Mouse (Mus musculus): ENCODE data around the gene Trim41. TPM values are rescaled to one million over a fixed set of nuclear protein-coding genes. Genes with fewer than 3 reads are reported as not detected.
"Not testable (repeated sequence)": the region's sequence is repeated elsewhere in the genome, so short reads cannot be mapped to it uniquely, and the experiment has no call there.

Trim41 gene
- total RNA-seq, 4 experiments from 2014 or later: 13.7 to 25.0 (median 20.8) TPM

DNA sequence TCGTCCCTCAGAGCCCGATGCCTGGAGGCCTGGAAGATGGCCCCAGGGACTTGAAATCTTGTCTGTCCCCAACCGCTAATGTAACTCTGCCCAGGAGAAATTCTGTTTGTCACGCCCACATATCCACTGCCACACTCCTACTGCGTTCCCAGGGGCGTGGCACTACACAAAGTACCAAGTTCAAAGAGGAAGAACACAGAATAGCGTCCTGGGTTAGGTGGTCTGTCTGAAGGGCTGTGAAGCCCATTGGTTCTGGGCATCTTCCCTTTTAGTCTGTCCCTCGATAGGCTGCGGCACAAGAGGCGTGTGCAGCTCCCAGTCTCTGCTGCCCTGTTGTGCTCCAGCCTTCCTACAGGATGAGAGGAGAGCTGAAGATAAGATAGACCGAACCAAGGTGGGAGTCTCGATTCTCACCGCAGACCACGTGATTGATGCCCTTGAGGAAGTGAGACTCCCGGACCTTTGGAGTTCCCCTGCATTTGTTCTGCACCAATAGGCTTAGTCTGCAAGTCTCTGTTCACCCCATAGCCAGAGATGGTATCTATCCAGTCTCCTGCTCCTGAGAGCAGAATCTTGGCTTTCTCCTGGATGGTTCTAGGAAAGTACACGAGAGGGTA lies 21.1 kb upstream of the Trim41 start:
- DNase-seq (ENCODE audit: low spot score in 2 of 2): no peak

DNA sequence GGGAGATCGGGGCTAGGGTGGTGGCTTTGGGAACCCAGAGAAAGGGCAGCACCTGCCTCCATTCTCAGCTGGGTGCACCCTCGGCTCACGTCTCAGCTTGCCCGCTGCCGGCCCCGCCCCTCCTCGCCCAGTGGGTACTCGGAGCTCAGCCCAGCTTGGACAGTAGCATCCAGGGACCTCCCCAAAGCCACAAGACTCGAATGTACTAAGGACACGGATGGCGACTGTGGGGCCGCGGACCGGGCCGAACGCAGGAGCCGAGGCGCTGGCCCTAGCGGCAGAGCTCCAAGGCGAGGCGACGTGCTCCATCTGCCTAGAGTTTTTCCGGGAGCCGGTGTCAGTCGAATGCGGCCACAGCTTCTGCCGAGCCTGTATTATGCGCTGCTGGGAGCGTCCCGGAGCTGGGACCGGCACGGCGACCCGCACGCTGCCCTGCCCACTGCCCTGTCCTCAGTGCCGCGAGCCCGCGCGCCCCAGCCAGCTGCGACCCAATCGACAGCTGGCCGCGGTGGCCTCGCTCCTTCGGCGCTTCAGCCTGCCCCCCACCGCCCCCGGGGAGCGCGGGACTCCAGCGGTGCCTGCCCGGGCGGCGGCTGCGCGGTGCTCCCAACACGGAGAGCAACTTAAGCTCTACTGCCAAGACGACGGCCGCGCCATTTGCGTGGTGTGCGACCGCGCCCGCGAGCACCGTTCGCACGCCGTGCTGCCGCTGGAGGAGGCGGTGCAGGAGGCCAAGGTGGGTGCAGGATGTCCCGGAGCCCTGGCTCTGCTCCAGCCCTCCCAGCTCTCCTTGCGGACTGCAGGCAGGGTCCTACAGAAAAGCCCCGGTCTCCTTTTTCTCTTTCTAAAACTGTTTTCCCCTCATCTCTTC lies 20.4 kb upstream of the Trim41 start:
- DNase-seq (ENCODE audit: low spot score in 2 of 2): peak in 1 of 2 experiments; percentile 65

DNA sequence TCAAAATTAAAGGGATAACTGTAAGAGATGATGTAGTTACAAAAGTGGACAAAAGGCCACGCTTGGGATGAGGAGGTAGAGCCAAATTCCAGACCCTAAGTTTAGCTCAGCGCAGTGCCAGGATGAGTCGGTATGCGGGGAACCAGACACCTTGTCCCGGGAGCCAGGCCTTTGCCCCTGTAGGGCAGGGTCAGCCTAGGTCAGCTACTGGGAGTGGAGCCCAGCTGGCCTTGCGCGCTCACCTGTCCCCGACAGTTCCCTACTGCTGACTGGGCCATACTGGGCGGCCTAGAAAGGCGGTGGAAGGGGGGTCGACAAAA lies 19.8 kb upstream of the Trim41 start:
- DNase-seq (ENCODE audit: low spot score in 2 of 2): peak; percentile 80 to 89

DNA sequence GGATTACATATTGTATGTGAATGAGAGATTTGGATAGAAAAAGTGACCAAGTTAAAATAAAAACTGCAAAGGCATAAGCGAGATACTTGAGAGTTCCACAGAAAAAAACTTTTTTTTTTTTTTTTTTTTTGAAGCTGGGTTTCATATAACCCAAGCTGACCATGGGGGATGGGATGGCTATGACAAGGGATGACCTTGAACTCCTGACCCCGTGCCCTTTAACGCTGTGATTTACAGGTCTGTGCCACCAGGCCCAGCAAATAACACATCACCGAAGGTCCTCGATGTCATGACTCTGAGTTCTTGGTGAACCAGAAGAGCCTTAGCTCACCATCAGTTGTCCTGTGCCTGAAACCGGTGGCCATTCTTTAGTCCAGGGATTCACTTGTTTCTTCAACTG lies 18.8 kb upstream of the Trim41 start:
- DNase-seq (ENCODE audit: low spot score in 2 of 2): no peak

DNA sequence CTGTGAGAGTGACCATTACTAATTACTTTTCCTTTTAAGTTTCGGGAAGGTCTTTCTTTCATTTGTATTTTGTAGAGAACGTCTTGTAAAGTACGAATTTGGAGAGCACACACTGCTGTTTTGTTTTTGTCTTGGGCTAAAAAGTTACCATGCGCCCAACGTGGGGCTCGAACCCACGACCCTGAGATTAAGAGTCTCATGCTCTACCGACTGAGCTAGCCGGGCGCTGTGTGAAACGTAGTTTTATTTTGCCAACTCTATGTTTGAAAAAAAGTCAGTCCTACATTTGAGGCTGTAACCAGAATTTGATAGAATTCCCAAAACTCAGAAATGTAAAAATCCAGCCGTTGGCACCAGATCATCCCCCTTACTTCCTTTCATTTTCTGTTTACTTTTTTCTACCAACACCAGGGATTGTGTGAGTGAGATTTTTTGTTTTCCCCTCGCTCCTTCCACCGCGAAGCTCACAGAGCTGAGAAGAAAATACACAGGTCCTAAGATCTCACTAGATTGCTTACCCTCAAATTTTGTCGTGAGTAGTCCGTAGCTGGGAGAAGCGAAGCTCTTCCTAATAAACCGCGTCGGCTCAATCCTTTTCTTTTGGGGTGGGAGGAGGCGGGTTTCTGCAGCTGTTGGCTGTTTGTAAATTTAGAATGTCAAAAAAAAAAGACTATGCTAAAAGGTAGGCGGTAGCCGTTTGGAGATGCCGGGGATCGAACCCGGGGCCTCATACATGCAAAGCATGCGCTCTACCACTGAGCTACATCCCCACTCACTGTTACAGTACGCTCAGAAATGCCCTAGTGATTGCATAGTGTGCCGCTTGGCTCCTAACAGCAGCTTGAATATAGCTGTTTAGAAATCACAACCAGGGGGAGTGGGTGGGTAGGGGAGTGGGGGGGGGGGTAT lies 16.8 kb upstream of the Trim41 start:
- peak; percentile 85 to 86 for DNase-seq (ENCODE audit: low spot score in 2 of 2)

DNA sequence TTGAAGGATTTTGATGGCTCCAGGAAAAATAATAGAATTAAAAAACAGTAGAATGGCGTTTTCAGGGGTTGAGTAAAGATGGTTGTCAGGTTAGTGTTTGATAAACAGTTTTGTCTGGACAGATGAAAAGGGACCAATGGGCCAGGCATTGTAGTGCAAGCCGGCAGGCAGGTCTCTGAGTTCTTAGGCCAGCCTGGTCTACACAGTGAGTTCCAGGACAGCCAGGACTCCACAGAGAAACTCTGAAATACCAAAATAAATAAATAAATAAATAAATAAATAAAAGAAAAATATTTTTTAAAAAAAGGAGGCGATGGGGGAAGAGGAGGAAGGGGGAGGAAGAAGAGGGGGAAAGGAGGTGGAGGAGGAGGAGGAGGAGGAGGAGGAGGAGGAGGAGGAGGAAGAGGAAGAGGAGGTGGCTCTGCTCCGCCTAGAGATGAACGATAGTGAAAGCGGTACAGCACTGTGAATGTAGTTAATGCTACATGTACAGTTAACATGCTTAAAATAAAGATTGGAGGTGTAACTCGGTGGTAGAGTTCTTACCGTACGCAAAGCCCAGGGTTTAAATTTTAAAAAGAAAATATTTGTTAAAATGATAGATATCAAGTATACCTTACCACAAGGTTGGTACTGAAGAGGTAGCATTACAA lies 16.1 kb upstream of the Trim41 start:
- DNase-seq (ENCODE audit: low spot score in 2 of 2): no peak

DNA sequence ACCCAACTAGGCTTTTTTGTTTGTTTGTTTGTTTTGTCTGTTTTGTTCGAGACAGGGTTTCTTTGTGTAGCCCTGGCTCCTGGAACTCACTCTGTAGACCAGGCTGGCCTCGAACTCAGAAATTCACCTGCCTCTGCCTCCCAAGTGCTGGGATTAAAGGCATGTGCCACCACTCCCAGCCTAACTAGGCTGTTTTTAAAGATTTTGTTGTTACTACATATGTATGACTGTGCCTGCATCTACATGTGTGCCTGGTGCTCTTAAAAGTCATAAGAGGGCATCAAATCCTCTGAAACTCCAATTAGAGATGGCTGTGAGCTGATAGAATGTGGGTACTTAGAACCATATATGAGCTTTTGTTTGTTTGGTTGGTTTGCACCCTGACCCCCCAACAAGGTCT lies 14.1 kb upstream of the Trim41 start:
- no peak for DNase-seq (ENCODE audit: low spot score in 2 of 2)

DNA sequence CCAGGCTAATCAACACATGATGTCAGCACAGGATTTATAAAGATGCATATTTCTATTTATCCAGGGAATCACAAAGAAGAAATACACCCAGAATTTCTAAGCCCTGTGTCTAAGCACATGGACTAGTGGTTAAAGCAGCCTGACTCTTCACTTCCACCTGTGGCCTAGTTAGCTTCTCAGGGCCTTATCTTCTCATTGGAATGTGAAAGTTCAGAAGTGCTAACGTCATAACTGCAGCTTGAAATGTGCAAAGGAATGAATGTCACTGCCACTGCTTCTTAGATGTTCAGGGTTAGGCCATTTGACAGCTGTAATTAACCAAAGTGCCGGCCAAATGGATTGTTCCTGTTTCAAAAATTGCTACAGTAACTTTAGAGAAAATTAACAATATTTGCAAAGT lies 13.1 kb upstream of the Trim41 start:
- DNase-seq (ENCODE audit: low spot score in 2 of 2): no peak

DNA sequence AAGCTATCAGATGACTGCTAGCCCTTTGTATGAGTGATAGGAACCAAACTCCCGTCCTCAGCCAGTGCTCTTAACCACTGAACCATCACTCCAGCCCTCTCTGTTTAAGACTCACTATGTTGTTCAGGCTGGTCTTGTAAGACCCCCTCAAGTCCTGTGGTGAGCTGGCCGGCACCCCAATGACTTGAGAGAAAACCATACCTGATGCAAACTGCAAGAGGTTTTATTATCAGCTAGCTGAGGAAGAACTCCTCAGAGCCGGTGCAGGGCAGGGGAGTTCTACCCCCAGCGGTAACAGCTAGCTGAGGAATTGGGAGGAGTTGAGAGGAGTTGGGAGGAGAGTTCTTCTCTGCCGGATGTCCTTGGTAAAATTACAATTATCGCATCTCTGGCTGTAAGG lies 10.8 kb upstream of the Trim41 start:
- no peak for DNase-seq (ENCODE audit: low spot score in 2 of 2)

DNA sequence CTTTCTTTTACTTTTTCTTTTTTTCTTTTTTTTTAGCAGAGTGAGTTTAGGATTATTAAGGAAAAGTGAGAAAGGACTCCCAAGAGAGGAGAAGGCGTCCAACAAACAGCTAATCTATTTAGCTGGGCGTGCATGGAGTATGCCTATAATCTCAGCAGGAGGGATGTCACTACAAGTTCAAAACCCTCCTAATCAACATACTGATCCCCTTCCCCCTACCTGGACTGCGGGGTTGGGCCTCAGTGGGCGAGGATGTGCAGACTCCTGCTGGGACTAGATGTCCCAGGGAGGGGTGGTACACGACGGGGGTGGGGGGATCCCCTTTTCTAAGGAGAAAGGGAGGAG lies 9.6 kb upstream of the Trim41 start:
- DNase-seq (ENCODE audit: low spot score in 2 of 2): no peak

DNA sequence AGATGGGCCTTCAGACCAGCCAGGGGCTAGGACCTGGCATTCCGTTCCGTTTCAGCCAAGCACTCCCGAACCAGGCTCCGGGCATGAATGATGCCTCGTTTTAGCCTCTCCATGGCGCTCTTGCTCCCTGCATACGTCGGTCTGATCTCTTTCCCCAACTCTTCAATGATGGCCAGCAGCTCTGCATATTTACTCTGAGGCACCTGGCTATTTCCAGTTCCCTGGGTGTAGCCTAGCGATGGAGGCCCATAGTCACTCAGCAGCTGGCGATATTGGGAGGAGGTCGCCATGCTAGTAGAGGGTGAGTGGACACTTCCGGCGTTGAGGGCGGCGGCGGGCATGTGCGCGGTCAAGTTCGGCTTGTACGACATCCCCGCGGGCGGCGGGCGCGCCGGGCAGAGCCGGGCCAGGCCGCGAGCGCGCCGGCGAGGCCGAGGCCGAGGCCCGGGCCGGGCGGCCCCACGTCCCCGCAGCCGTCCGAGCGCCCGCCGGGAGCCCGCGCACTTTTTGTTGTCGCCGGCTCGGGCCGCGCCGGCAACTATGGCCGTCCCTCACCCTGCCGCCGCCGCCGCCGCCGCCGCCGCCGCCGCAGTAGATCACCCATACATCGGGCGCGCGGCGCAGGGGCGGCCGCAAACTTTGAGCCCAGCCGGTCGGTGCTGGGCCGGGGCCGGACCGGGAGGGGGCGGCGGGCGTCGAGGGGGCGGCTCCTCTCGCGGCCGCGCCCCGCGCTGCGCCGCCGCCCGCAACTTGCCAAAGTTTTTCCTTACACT lies 9.0 kb upstream of the Trim41 start, which contains the start of the genes Trim7 and Gm12184:
Gene Trim7 (plus strand): TSS at position 162 of the 773 bp plus-strand sequence.
Gene Gm12184 (minus strand): TSS at position 677 of the 773 bp plus-strand sequence.
- DNase-seq (ENCODE audit: low spot score in 2 of 2): not testable (repeated sequence)

DNA sequence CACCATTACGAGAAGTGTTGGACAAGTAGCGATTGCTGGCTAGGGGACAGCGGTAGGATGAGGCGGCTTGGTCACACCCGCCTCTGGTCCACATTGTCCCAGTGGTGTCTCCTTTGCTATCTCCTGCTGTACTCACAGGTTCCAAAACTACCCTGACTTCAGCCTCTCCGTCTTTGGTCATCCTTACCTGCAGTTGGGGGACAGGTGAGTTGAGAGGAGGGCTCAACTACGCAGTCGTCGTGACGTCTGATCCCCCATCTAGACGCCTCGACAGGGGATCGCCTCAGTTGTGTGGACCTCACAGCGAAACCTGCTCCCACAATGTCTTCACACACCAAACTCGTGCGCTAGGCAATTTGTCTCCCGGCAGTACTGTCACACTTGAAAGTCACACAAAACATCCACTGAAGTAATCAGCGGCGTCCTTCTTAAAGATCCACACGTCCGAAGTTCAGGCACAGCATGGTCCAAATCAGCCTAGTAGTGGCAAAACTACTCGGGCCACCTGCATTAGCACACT lies 7.2 kb upstream of the Trim41 start:
- DNase-seq (ENCODE audit: low spot score in 2 of 2): no peak

DNA sequence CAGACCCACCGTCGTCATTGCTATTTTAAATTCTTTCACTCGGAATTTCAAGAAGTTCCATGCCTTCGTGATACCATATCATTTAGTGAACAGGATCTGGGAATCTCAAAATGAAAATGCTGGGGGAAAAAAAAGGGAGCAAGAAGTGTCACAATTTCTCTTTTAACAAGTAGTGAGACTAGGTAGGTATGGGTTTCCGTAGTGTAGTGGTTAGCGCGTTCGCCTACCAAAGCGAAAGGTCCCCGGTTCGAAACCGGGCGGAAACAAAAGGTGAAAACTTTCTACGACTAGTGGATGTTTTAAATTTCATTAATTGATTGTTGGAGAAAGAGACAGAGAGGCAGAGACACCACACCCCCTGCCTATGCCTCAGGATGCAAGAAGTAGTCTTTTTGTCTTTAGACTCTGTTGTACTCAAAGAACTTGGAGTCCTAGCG lies 6.4 kb upstream of the Trim41 start:
- DNase-seq (ENCODE audit: low spot score in 2 of 2): no peak

DNA sequence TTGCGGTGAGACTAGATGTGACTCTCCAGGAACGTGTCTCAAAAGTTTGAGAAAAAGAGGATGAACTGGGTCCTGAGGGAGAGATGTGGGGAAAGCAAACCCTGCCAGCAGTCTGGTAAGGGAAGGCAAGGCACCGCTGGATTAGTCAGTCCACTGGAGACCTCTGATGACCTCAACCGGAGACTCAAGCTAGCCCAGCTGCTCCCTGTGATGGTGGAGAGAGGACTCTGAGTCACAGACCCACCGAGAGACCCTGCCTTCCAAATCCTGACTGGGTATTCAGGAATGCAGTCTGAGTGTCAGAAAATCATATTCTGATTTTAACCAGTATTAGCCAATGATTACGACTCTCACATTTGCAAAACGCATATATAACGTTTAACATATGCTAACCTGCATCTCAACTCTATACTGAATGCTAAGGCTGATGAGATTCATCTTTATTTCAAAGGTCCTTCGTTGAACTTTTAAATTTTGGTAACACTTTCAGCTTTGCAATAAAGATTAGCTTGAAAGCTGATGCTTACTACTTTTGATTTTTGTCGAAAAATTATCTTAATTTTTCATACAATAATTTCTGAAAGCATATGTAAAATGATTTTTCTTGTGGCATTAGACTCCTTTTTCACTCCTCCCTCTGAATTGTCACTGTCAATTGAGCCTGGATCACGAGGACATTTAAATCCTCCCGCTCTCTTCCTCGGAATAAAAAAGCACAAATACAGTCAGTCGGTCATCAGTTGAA lies 5.8 kb upstream of the Trim41 start:
- DNase-seq (ENCODE audit: low spot score in 2 of 2): no peak

DNA sequence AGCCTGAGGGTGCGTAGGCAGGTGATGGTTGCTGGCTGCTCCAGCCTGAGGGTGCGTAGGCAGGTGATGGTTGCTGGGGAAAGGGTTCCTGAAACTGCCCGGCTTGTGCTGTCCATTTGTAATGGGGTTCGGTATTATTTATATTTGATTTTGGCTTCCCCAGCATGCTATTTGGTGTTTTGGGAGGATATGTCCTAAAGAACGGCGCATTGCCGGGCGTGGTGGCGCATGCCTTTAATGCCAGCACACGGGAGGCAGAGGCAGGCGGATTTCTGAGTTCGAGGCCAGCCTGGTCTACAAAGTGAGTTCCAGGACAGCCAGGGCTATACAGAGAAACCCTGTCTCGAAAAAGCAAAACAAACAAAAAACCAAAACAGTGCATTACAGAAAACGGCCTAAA lies 4.1 kb upstream of the Trim41 start:
- DNase-seq (ENCODE audit: low spot score in 2 of 2): not testable (repeated sequence)

DNA sequence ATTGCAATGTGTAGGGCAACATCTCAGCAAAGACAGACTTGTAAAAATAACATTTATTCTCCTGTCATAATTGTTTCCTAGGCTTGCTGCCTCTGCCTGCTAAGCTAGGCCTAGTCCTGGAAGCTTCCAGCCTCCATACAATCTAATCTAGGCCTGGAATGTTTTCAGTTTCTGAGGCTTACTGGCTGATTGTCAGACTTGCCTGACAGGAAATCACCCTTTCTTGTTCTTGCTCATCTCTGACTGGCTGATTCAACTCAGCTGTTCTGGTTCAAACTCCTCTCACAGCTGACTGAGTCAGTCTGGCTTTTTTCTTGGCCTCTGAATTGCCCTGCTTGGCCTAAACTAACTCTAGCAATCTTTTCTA lies 3.1 kb upstream of the Trim41 start:
- DNase-seq (ENCODE audit: low spot score in 2 of 2): no peak

DNA sequence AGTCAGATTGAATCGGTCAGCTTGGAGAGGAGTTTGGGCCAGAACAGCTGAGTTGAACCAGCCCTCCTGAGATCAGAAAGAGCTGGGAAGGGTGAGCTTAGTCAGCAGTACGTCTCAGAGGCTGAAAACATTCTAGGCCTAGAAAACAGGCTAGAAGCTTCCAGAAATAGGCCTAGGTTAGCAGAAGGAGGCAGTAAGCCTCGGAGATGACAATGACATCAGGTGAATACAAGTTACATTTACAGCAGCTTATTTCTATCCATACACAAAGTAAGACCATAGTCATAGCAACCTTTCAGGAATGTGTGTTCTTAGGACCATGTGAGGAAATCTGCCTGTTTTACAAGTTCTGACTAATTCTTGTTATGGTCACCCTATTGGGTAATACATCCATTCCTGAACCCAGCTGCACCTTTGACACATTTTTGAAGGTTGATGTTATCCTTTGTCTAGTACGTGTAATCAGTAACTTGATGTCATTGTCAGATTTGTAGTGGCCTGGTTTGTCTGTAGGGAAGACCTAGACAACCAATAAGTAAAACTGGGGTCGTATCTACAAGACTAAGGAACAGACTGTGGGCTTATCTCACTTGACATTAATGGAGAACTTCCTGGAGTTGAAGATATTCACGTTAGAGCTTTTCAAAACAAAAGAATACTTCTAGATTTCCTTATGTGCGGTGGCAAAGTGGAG lies 2.6 kb upstream of the Trim41 start:
- no peak for DNase-seq (ENCODE audit: low spot score in 2 of 2)

DNA sequence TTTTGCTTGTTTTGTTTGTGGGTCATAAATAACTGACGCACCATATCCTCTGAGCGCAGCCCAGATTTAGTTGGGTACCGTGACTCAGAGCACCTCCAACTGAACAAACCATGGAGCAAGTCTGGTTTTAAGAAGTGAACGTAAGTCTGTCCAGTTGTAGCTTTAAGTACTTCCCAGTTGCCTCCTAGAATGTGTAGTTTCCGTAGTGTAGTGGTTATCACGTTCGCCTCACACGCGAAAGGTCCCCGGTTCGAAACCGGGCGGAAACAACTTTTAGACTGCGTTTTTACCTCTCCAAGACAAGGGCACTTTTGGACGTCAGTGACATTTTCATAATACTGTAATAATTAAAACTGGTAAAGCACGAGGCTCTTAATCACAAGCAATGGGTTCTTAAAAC lies 1.2 kb upstream of the Trim41 start:
- peak; percentile 72 to 80 for DNase-seq (ENCODE audit: low spot score in 2 of 2)

DNA sequence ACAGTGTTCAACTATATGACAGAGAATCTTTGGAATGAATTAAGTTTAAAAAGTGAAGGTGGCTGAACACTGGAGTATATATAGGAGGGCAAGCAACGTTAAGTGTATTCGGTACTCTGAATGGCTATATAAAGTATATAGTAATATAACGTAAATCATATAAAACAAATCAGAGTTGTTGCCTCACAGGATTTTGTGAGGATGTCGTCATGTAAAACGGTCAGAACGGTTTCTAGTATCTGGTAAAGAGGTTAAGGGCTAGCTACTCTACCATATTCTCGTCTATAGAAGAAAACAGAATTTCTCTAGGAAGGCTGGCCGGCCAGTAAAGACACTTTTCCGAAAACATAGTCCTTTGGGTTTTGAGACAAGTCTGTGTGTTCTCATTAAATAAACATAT lies 641 bp upstream of the Trim41 start:
- DNase-seq (ENCODE audit: low spot score in 2 of 2): no peak

All from gastrocnemius, adult 8-10 months (tissue).